Mouse (Mus musculus): ENCODE data around the gene Bnc2. TPM values are rescaled to one million over a fixed set of nuclear protein-coding genes. Genes with fewer than 3 reads are reported as not detected.

Gene Bnc2
- polyA plus RNA-seq, 1 experiment from 2014 or later: 11.1 TPM

DNA sequence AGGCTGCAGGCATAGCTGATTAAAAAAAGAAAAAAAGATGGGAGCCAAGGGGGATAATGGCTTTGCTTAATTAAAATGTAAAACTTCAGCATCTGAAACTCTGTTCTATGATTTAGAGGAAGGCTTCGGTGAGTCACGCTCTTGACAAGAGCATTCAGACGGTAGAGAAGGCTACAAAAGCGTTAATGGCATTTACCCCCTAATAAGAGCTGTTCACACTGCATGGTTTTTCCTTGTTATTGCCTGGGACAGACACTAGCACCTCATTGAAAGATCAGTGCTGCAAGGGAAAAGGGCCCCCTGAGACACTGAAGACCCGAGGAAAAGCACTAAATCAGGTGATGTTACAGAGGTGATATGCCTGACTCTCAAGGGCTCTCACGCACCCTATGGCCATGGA, 295.8 kb downstream of the Bnc2 start:
- no peak overlapping the region for H3K4me2 ChIP-seq
- H3K36me3 ChIP-seq: no peaks in the 10 kb centered on the region
- no peaks in the 10 kb centered on the region for H3K27me3 ChIP-seq
- 48% methylated on average over 6 of the region's 6 CpGs for WGBS
- no peaks in the 10 kb centered on the region for H3K9me3 ChIP-seq (replicated peaks)
- no peak overlapping the region for H3K4me3 ChIP-seq (replicated peaks)
- no peak overlapping the region for H3K9ac ChIP-seq
- no peak for ATAC-seq (replicated peaks; ENCODE audit: low FRiP score)
- no peak overlapping the region for H3K27ac ChIP-seq
- no peaks in the 10 kb centered on the region for H3K4me1 ChIP-seq

GRCm38 (mm10) chr4:84377513-84377912, 297.6 kb downstream of the Bnc2 start:
- Histone ChIP-seq H3K4me3 (replicated peaks) (no peak overlapping the region), H3K27me3 (no peaks in the 10 kb centered on the region), H3K36me3 (no peaks in the 10 kb centered on the region), H3K4me2 (no peak overlapping the region), H3K4me1 (no peaks in the 10 kb centered on the region), H3K9ac (no peak overlapping the region), H3K27ac (no peak overlapping the region), H3K9me3 (replicated peaks) (no peaks in the 10 kb centered on the region)
- ATAC-seq (replicated peaks; ENCODE audit: low FRiP score): no peak
- 83% methylated on average over 5 of the region's 5 CpGs for WGBS

DNA sequence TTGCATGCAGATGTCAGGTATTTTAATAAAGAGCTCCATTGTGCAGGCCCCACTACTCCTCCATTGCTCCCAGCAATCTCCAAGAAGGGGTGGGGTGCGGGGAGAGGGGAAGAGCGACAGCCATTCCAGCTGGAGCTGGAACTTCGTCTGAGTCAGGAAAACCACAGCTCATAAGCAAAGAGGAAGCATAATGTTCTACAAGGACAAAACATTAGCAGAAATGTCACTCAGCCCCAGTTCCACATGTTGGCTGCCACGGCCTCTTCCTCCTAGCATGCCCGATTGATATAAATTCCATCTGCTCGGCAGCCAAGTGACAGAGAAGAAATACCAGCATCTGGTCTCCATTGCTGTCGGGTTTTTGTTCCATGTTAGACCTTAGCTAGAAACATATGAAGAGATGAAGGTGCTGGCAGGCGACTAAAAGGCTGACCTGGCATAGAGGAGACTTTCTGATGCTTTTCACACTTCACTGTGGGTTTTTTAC, 312.7 kb downstream of the Bnc2 start:
- no peak for ATAC-seq (replicated peaks; ENCODE audit: low FRiP score)
- Histone ChIP-seq H3K4me3 (replicated peaks) (no peak overlapping the region), H3K9ac (no peak overlapping the region), H3K36me3 (no peaks in the 10 kb centered on the region), H3K27me3 (no peaks in the 10 kb centered on the region), H3K4me2 (no peak overlapping the region), H3K9me3 (replicated peaks) (no peaks in the 10 kb centered on the region), H3K27ac (0 out of 2 replicates have a peak overlapping the region, but pooled peaks have one; percentile 37), H3K4me1 (0 out of 2 replicates have a peak, but pooled peaks cover 5% of the 10 kb centered on the region)
- 44% methylated on average over 8 of the region's 8 CpGs for WGBS

DNA sequence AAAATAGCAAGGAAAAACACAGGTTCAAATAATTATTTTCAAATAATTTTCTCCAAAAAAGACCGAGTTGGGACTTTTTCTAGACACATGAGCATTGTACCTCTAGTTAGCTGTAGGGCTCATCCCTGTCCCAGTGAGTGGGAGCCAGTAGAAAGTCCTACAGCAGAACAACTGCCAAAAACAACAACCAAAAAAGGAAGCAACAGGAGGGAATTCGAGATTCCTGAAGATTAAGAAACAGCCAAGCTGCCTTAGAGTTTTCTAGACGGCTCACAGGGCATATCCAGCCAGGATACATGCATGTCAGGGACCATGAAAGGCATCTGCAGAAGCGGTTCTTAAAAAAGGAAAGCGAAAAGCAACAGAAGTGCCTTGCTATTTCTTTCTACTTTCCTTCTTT, 313.9 kb downstream of the Bnc2 start:
- Histone ChIP-seq H3K4me1 (peaks cover 11% of the 10 kb centered on the region), H3K27ac (no peak overlapping the region), H3K4me2 (no peak overlapping the region), H3K27me3 (no peaks in the 10 kb centered on the region), H3K9ac (no peak overlapping the region), H3K36me3 (no peaks in the 10 kb centered on the region), H3K9me3 (replicated peaks) (no peaks in the 10 kb centered on the region), H3K4me3 (replicated peaks) (no peak overlapping the region)
- 64% methylated on average over 5 of the region's 5 CpGs for WGBS
- no peak for ATAC-seq (replicated peaks; ENCODE audit: low FRiP score)

DNA sequence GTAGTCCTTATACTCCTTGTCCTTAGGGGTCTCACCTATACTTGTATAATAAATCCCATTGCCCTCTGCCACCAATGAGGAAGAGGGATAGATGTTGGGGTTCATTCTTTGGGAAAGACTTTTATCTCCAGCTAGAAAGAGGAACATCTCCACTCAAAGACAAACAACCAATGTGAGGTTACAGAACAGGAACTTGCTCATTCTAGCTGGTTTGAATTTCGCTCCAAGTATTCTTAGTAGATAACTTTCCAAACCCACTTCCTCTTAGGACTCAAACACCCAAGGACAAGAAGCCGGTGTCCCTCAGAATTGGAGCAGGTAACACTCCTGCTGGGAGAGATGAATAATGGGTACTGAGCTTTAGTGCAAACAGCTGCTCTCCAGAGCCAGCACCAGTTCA, 315.1 kb downstream of the Bnc2 start:
- H3K4me3 ChIP-seq (replicated peaks): no peak overlapping the region
- no peaks in the 10 kb centered on the region for H3K9me3 ChIP-seq (replicated peaks)
- H3K36me3 ChIP-seq: no peaks in the 10 kb centered on the region
- 89% methylated on average over 2 of the region's 2 CpGs for WGBS
- no peak overlapping the region for H3K4me2 ChIP-seq
- H3K27ac ChIP-seq: no peak overlapping the region
- H3K4me1 ChIP-seq: peaks cover 11% of the 10 kb centered on the region
- no peak for ATAC-seq (replicated peaks; ENCODE audit: low FRiP score)
- H3K9ac ChIP-seq: no peak overlapping the region
- H3K27me3 ChIP-seq: no peaks in the 10 kb centered on the region

DNA sequence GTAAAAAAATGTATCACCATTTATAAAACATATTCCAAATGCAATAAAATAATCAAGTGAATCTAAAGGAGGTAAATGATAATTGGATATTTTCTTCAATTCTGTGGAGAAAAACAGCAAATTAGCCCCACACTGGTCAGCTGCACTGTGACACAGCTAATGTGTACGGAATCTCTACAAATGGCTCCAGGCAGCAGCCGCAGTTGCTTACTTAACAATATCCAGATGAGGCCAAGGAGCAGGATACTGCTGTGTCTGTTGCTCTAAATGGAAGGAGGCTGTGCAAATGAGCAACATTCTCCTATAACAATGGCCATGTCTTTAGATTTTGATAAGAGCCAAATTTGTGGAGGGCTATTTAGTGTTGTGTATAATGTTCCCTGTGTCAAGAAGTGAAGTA, 316.9 kb downstream of the Bnc2 start:
- ATAC-seq (replicated peaks; ENCODE audit: low FRiP score): no peak
- Histone ChIP-seq H3K9me3 (replicated peaks) (no peaks in the 10 kb centered on the region), H3K27ac (no peak overlapping the region), H3K4me2 (no peak overlapping the region), H3K4me3 (replicated peaks) (no peak overlapping the region), H3K27me3 (no peaks in the 10 kb centered on the region), H3K9ac (no peak overlapping the region), H3K36me3 (no peaks in the 10 kb centered on the region), H3K4me1 (peaks cover 11% of the 10 kb centered on the region)
- WGBS: 83% methylated on average over 2 of the region's 2 CpGs

GRCm38 (mm10) chr4:84357382-84357781, 317.7 kb downstream of the Bnc2 start:
- Histone ChIP-seq H3K4me2 (no peak overlapping the region), H3K36me3 (no peaks in the 10 kb centered on the region), H3K9me3 (replicated peaks) (no peaks in the 10 kb centered on the region), H3K4me3 (replicated peaks) (no peak overlapping the region), H3K27me3 (no peaks in the 10 kb centered on the region), H3K27ac (no peak overlapping the region), H3K9ac (no peak overlapping the region), H3K4me1 (peaks cover 9% of the 10 kb centered on the region)
- ATAC-seq (replicated peaks; ENCODE audit: low FRiP score): no peak
- WGBS: 81% methylated on average over 1 of the region's 1 CpGs

DNA sequence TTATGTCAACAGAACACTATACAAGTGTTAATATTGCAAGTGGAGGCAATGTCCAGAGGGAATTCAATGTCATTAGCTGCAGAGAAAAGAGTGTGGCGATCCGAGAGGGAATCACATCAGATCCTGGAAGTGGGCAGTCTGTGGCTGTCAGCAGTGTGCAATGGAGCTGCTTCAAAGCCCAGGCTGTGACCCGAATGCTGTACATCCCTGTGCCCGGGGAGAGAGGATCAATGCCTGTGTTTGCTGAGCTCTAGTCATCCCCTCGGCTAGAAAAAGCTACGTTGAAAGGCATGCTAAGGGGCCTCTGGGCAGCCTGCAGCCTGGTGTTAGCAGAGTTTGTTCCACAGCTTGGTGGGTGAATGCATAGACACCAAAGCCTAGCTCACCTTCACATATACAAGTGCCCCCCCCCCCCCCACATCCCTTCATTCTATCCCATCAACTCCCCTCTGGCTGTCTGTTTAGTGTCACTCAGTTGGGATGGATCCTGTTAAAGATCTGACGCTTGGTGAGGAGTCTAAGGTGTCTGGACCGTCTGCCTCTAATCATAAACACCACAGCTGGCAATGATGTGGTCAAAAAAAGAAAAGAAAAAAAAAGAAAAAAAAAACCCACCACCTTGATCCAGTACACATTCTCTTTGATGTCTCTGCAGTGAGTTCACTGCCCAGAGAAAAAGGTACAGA, 318.5 kb downstream of the Bnc2 start:
- no peak overlapping the region for H3K4me3 ChIP-seq (replicated peaks)
- 31% methylated on average over 8 of the region's 8 CpGs for WGBS
- no peak overlapping the region for H3K4me2 ChIP-seq
- no peaks in the 10 kb centered on the region for H3K36me3 ChIP-seq
- H3K27ac ChIP-seq: no peak overlapping the region
- no peaks in the 10 kb centered on the region for H3K9me3 ChIP-seq (replicated peaks)
- no peak for ATAC-seq (replicated peaks; ENCODE audit: low FRiP score)
- H3K4me1 ChIP-seq: peaks cover 6% of the 10 kb centered on the region
- H3K9ac ChIP-seq: no peak overlapping the region
- H3K27me3 ChIP-seq: no peaks in the 10 kb centered on the region

- H3K27ac ChIP-seq: no peak overlapping the region
- ATAC-seq (replicated peaks; ENCODE audit: low FRiP score): 0 out of 2 replicates have a peak, but pooled peaks have one; percentile 29
- no peaks in the 10 kb centered on the region for H3K27me3 ChIP-seq
- H3K36me3 ChIP-seq: no peaks in the 10 kb centered on the region
- peaks cover 10% of the 10 kb centered on the region for H3K4me1 ChIP-seq
- H3K4me3 ChIP-seq (replicated peaks): no peak overlapping the region
- no peak overlapping the region for H3K9ac ChIP-seq
- 19% methylated on average over 2 of the region's 2 CpGs for WGBS
- H3K9me3 ChIP-seq (replicated peaks): no peaks in the 10 kb centered on the region
- H3K4me2 ChIP-seq: no peak overlapping the region
These were observed 322.4 kb downstream of the Bnc2 start for GRCm38 (mm10) chr4:84352656-84353055.

- H3K36me3 ChIP-seq: no peaks in the 10 kb centered on the region
- no peaks in the 10 kb centered on the region for H3K9me3 ChIP-seq (replicated peaks)
- 0 out of 2 replicates have a peak, but pooled peaks cover 4% of the 10 kb centered on the region for H3K4me1 ChIP-seq
- H3K27ac ChIP-seq: no peak overlapping the region
- H3K27me3 ChIP-seq: no peaks in the 10 kb centered on the region
- H3K4me3 ChIP-seq (replicated peaks): no peak overlapping the region
- WGBS: 45% methylated on average over 5 of the region's 5 CpGs
- H3K4me2 ChIP-seq: no peak overlapping the region
- H3K9ac ChIP-seq: no peak overlapping the region
- no peak for ATAC-seq (replicated peaks; ENCODE audit: low FRiP score)
These were observed 325.5 kb downstream of the Bnc2 start for GRCm38 (mm10) chr4:84349536-84349935.

DNA sequence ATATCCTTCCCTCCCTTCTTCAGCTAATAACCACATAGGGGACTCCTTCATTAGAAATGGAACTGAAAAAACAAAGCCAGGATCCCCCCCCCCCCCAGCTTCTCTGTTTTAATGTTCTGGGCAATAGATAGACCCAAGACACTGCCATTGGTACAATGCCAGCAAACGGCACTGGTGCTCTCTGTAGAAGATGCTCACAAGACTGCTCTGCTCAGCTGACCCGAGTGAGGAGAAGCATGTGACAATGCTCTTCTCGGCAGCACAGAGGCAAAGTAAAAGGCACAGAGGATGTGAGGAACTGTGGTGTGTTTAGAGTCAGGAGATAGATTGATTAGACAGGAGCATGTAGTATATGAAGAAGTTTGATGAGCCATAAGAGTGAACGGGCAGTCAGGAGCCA, 335.9 kb downstream of the Bnc2 start:
- Histone ChIP-seq H3K27me3 (no peaks in the 10 kb centered on the region), H3K4me2 (no peak overlapping the region), H3K9me3 (replicated peaks) (no peaks in the 10 kb centered on the region), H3K4me1 (no peaks in the 10 kb centered on the region), H3K9ac (no peak overlapping the region), H3K27ac (no peak overlapping the region), H3K4me3 (replicated peaks) (no peak overlapping the region), H3K36me3 (no peaks in the 10 kb centered on the region)
- WGBS: 86% methylated on average over 4 of the region's 4 CpGs
- no peak for ATAC-seq (replicated peaks; ENCODE audit: low FRiP score)

- Histone ChIP-seq H3K9me3 (replicated peaks) (no peaks in the 10 kb centered on the region), H3K36me3 (no peaks in the 10 kb centered on the region), H3K27me3 (no peaks in the 10 kb centered on the region), H3K4me2 (no peak overlapping the region), H3K4me3 (replicated peaks) (no peak overlapping the region), H3K4me1 (no peaks in the 10 kb centered on the region), H3K9ac (no peak overlapping the region), H3K27ac (no peak overlapping the region)
- no peak for ATAC-seq (replicated peaks; ENCODE audit: low FRiP score)
- WGBS: 84% methylated on average over 9 of the region's 9 CpGs
These were observed 343.1 kb downstream of the Bnc2 start for GRCm38 (mm10) chr4:84331995-84332394.

- no peak overlapping the region for H3K4me2 ChIP-seq
- no peak overlapping the region for H3K9ac ChIP-seq
- H3K4me3 ChIP-seq (replicated peaks): no peak overlapping the region
- no peaks in the 10 kb centered on the region for H3K27me3 ChIP-seq
- WGBS: 69% methylated on average over 3 of the region's 3 CpGs
- H3K27ac ChIP-seq: no peak overlapping the region
- H3K9me3 ChIP-seq (replicated peaks): no peaks in the 10 kb centered on the region
- ATAC-seq (replicated peaks; ENCODE audit: low FRiP score): no peak
- H3K4me1 ChIP-seq: no peaks in the 10 kb centered on the region
- H3K36me3 ChIP-seq: no peaks in the 10 kb centered on the region
These were observed 343.6 kb downstream of the Bnc2 start for GRCm38 (mm10) chr4:84331450-84331849.

Data from kidney, embryonic 15.5 days (tissue).